Mouse (Mus musculus): ENCODE measurements at regions not wholly inside any gene's neighbourhood (a gene's known extent, or its start where the extent isn't known, plus 50 kb on each side); places are given as distances from the start of the nearest gene placed in this dataset.

GRCm38 (mm10) chr2:108904121-108904733, 376.3 kb upstream of the Kif18a start:
- DNase-seq (ENCODE audit: inconsistent ontology term) = no peak

- peak; percentile 56 for DNase-seq (ENCODE audit: inconsistent ontology term)
These were observed 367.0 kb upstream of the Kif18a start for GRCm38 (mm10) chr2:108913555-108913954.

- no peak for DNase-seq (ENCODE audit: inconsistent ontology term)
These were observed 366.6 kb upstream of the Kif18a start for GRCm38 (mm10) chr2:108913967-108914366.

GRCm38 (mm10) chr2:108919500-108920045, 361.0 kb upstream of the Kif18a start:
- no peak for DNase-seq (ENCODE audit: inconsistent ontology term)

GRCm38 (mm10) chr2:108920111-108920510, 360.4 kb upstream of the Kif18a start:
- DNase-seq (ENCODE audit: inconsistent ontology term) = no peak

GRCm38 (mm10) chr2:108935981-108936762, 344.4 kb upstream of the Kif18a start:
- DNase-seq (ENCODE audit: inconsistent ontology term) = no peak

- peak; percentile 79 for DNase-seq (ENCODE audit: inconsistent ontology term)
These were observed 299.6 kb upstream of the Kif18a start for GRCm38 (mm10) chr2:108980921-108981320.

- DNase-seq (ENCODE audit: inconsistent ontology term) = peak; percentile 30
These were observed 264.3 kb upstream of the Kif18a start for GRCm38 (mm10) chr2:109016223-109016622.

- DNase-seq (ENCODE audit: inconsistent ontology term) = no peak
These were observed 263.4 kb upstream of the Kif18a start for GRCm38 (mm10) chr2:109017018-109017707.

- peak; percentile 81 for DNase-seq (ENCODE audit: inconsistent ontology term)
These were observed 242.3 kb upstream of the Kif18a start for GRCm38 (mm10) chr2:109038131-109038695.
